Comparison of ENCODE assay signal across 11 mouse cellular contexts in genomic region chr14:55795380-55796163, GRCm38 (mm10). TPM values are rescaled to one million over a fixed set of nuclear protein-coding genes. Genes with fewer than 3 reads are reported as not detected.
A peak's percentile ranks its signal among the peaks of the same experiment; 100 is the strongest.
DNase-seq lines count a peak whose midpoint lies in the region; ATAC-seq and TF ChIP-seq lines count a peak whose summit lies in the region.
"Had no signal": no experiment of that assay in that cellular context is flagged by ENCODE, and none has a peak within 500 bp of the region (broad histone marks: within the 10 kb centered on the region; RNA-seq: fewer than 3 reads in every experiment).

No protein-coding gene starts in this region.

- H3K4me2 ChIP-seq in kidney, embryonic 15.5 days = no peak overlapping the region
- H3K4me2 ChIP-seq: neural tube, embryonic 12.5 days had no signal

- H3K4me1 ChIP-seq in kidney, embryonic 15.5 days = peaks cover 11% of the 10 kb centered on the region; the same call in 1 of the 2 replicates
- no peaks in the 10 kb centered on the region for H3K4me1 ChIP-seq in kidney, adult 2 months (ENCODE audit: control insufficient read depth, insufficient read depth, low read length)
- H3K4me1 ChIP-seq: neural tube, embryonic 12.5 days had no signal

- peak overlapping the region; percentile 22; the same call in 1 of the 2 replicates for H3K27ac ChIP-seq in kidney, embryonic 15.5 days
- H3K27ac ChIP-seq in kidney, adult 2 months (ENCODE audit: insufficient read depth, low read depth, low read length) = no peak overlapping the region
- H3K27ac ChIP-seq: neural tube, embryonic 12.5 days had no signal

- H3K27me3 ChIP-seq in kidney, embryonic 15.5 days = no peaks in the 10 kb centered on the region
- no peaks in the 10 kb centered on the region for H3K27me3 ChIP-seq in kidney, adult 2 months (replicated peaks; ENCODE audit: control insufficient read depth, insufficient read depth, low read length)
- H3K27me3 ChIP-seq: neural tube, embryonic 12.5 days had no signal

- no peak overlapping the region for H3K4me3 ChIP-seq in kidney, embryonic 15.5 days (replicated peaks)
- no peak overlapping the region for H3K4me3 ChIP-seq in kidney, adult 2 months (ENCODE audit: insufficient read depth, low read depth, low read length)
- H3K4me3 ChIP-seq: erythroblast, embryonic 14.5 days; neural tube, embryonic 12.5 days had no signal

- no peaks in the 10 kb centered on the region for H3K9me3 ChIP-seq in kidney, embryonic 15.5 days (replicated peaks)
- H3K9me3 ChIP-seq: G1E; neural tube, embryonic 12.5 days had no signal

- no peak for DNase-seq in kidney, adult 2 months
- peak; percentile 37 for DNase-seq in MN1 (ENCODE audit: low spot score)
- DNase-seq in heart, postnatal 10 days = peak; percentile 43 to 45
- DNase-seq in lung, postnatal 4 days = peak; percentile 43 to 56
- DNase-seq in right cerebral cortex, postnatal 36 days (ENCODE audit: low spot score in 2 of 2) = no peak
- DNase-seq in yolk sac, embryonic 10.5 days (ENCODE audit: low spot score) = no peak
- no peak for DNase-seq in ovary, postnatal 36 days (ENCODE audit: low spot score)

- no peak for ATAC-seq in kidney, embryonic 15.5 days (replicated peaks; ENCODE audit: low FRiP score)

- intact Hi-C loops in heart, postnatal 10 days (cut with DNase I) = no loop called here

- H3K9ac ChIP-seq in kidney, embryonic 15.5 days = no peak overlapping the region
- H3K9ac ChIP-seq: neural tube, embryonic 12.5 days had no signal

- TF ChIP-seq CTCF in kidney, adult 2 months (conservative IDR thresholded peaks at IDR 0.05; ENCODE audit: insufficient read depth, insufficient read length, low read depth, low read length) = no peak

- H3K36me3 ChIP-seq in kidney, embryonic 15.5 days = no peaks in the 10 kb centered on the region
- H3K36me3 ChIP-seq in kidney, adult 2 months (ENCODE audit: control insufficient read depth, insufficient read depth, low read length) = no peaks in the 10 kb centered on the region
- H3K36me3 ChIP-seq: G1E; neural tube, embryonic 12.5 days had no signal

- TF ChIP-seq POLR2A in kidney, adult 2 months (IDR thresholded peaks at IDR 0.05; ENCODE audit: low read depth, low read length) = no peak

- 71% methylated on average over 15 of the region's 15 CpGs for WGBS in kidney, embryonic 15.5 days
- WGBS in kidney, adult 2 months = 71% methylated on average over 15 of the region's 15 CpGs

RNA-seq across cellular contexts. Expression of gene Ripk3, which starts 6.9 kb away (rescaled TPM):
- polyA plus RNA-seq in kidney, embryonic 15.5 days (2015; fragmentation: Nextera tagmentation; extraction: Ambion mirVana) = 38.1 and 40.4 TPM in 2 replicates
- polyA plus RNA-seq in kidney, adult 2 months (2012; rRNA removed) = 3.5 and 4.7 TPM in 2 replicates
- total RNA-seq in heart, postnatal 10 days (2021) = 1 to 10 TPM; 6.6 to 9.7 TPM

RNA-seq across cellular contexts. Expression of gene Adcy4, which starts 11.7 kb away (rescaled TPM):
- 13.9 and 15.8 TPM in 2 replicates for polyA plus RNA-seq in kidney, embryonic 15.5 days (2015; fragmentation: Nextera tagmentation; extraction: Ambion mirVana)
- polyA plus RNA-seq in kidney, adult 2 months (2012; rRNA removed) = 16.8 and 16.9 TPM in 2 replicates
- 10 to 100 TPM; 21.1 to 21.9 TPM for total RNA-seq in heart, postnatal 10 days (2021)

RNA-seq across cellular contexts. Expression of gene Nfatc4, which starts 27.4 kb away (rescaled TPM):
- 32.2 and 39.9 TPM in 2 replicates for polyA plus RNA-seq in kidney, embryonic 15.5 days (2015; fragmentation: Nextera tagmentation; extraction: Ambion mirVana)
- polyA plus RNA-seq in kidney, adult 2 months (2012; rRNA removed) = 4.3 and 5.0 TPM in 2 replicates
- 10 to 100 TPM; 11.1 to 12.1 TPM for total RNA-seq in heart, postnatal 10 days (2021)
- polyA plus RNA-seq: erythroblast, embryonic 14.5 days; G1E had no signal

RNA-seq across cellular contexts. Expression of gene Ltb4r1, which starts 29.8 kb away (rescaled TPM):
- polyA plus RNA-seq in kidney, embryonic 15.5 days (2015; fragmentation: Nextera tagmentation; extraction: Ambion mirVana) = 0.69 and 0.73 TPM in 2 replicates
- polyA plus RNA-seq in kidney, adult 2 months (2012; rRNA removed) = 0.75 and 1.1 TPM in 2 replicates
- under 1 TPM; 0.67 to 0.74 TPM for total RNA-seq in heart, postnatal 10 days (2021)

RNA-seq across cellular contexts. Expression of gene Ltb4r2, which starts 34.3 kb away (rescaled TPM):
- polyA plus RNA-seq in kidney, embryonic 15.5 days (2015; fragmentation: Nextera tagmentation; extraction: Ambion mirVana) = 0.25 and 0.35 TPM in 2 replicates
- 0.56 and 0.76 TPM in 2 replicates for polyA plus RNA-seq in kidney, adult 2 months (2012; rRNA removed)
- under 1 TPM in 1 of 2 experiments, not detected in 1; 0.10 TPM for total RNA-seq in heart, postnatal 10 days (2021)
- polyA plus RNA-seq: erythroblast, embryonic 14.5 days; G1E had no signal

Comparison
In these comparisons a context has a peak if more than half of its experiments do, and no peak if none do; other contexts are left out.
1. DNase-seq: peak in MN1 (single experiment), heart, postnatal 10 days (2 of 2) and lung, postnatal 4 days (2 of 2); none in kidney, adult 2 months (single experiment), right cerebral cortex, postnatal 36 days (0 of 2), yolk sac, embryonic 10.5 days (single experiment) and ovary, postnatal 36 days (single experiment).